In the genomic region with DNA sequence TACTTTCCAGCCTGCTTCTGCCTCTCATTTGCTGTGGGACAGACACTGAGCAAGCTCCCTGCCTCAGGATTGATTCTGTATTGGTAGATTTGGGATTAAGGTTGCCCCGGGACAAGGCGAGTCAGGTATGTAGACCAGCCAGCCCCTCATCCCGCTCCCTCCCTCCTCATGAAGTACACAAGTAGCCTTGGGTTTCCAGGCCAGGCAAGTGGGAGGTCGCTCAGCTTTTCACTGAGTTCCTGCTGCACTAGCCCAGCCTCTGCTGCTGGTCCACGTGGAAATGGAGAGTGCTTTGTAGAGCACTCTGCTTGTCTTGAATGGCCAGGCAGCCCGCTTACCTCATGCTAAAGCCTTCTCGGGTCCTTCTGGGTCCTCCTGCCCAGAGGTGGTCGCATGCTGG, we compare ENCODE assay signal across 13 mouse cellular contexts. TPM values are rescaled to one million over a fixed set of nuclear protein-coding genes. Genes with fewer than 3 reads are reported as not detected.
DNase-seq lines count a peak whose midpoint lies in the region; ATAC-seq and TF ChIP-seq lines count a peak whose summit lies in the region.
"Had no signal": no experiment of that assay in that cellular context is flagged by ENCODE, and none has a peak within 500 bp of the region (broad histone marks: within the 10 kb centered on the region; RNA-seq: fewer than 3 reads in every experiment).

No protein-coding gene starts in this region.

- TF ChIP-seq CTCF in intestine, postnatal 0 days (IDR thresholded peaks at IDR 0.05; ENCODE audit: low read depth): no peak

- intact Hi-C loops in heart, postnatal 10 days (cut with DNase I): no loop called here

- H3K9me3 ChIP-seq in heart, embryonic 15.5 days (replicated peaks): no peaks in the 10 kb centered on the region
- H3K9me3 ChIP-seq in lung, embryonic 15.5 days: no peaks in the 10 kb centered on the region
- no peaks in the 10 kb centered on the region for H3K9me3 ChIP-seq in intestine, postnatal 0 days (ENCODE audit: control insufficient read depth)
- H3K9me3 ChIP-seq: midbrain, embryonic 12.5 days; stomach, embryonic 15.5 days had no signal

- H3K36me3 ChIP-seq in heart, embryonic 15.5 days: peaks cover 6% of the 10 kb centered on the region
- H3K36me3 ChIP-seq in lung, embryonic 15.5 days: no peaks in the 10 kb centered on the region
- H3K36me3 ChIP-seq in intestine, postnatal 0 days (ENCODE audit: control insufficient read depth, insufficient read depth): no peaks in the 10 kb centered on the region; the same call in 1 of the 2 replicates

- H3K4me3 ChIP-seq in heart, embryonic 15.5 days: no peak overlapping the region
- no peak overlapping the region for H3K4me3 ChIP-seq in lung, embryonic 15.5 days
- no peak overlapping the region for H3K4me3 ChIP-seq in intestine, postnatal 0 days (ENCODE audit: low read depth, low read length)
- H3K4me3 ChIP-seq: midbrain, embryonic 12.5 days; stomach, embryonic 15.5 days had no signal

- DNase-seq in heart, postnatal 10 days: no peak
- DNase-seq in lung, postnatal 4 days: no peak
- peak; percentile 58 for DNase-seq in yolk sac, embryonic 10.5 days (ENCODE audit: low spot score)
- DNase-seq in right cerebral cortex, adult 18-20 months: no peak
- DNase-seq: adrenal gland, adult 8-10 months; cerebellum, adult 9-11 months; thymus, postnatal 36 days had no signal

- WGBS in heart, embryonic 15.5 days: 62% methylated on average over 8 of the region's 8 CpGs
- WGBS in lung, embryonic 15.5 days: 60% methylated on average over 8 of the region's 8 CpGs
- WGBS in intestine, postnatal 0 days: 67% methylated on average over 8 of the region's 8 CpGs

- H3K4me2 ChIP-seq in heart, embryonic 15.5 days: no peak overlapping the region
- H3K4me2 ChIP-seq in lung, embryonic 15.5 days: no peak overlapping the region
- peak overlapping the region; percentile 14; the same call in 1 of the 2 replicates for H3K4me2 ChIP-seq in intestine, postnatal 0 days (replicated peaks; ENCODE audit: low read depth)
- H3K4me2 ChIP-seq: midbrain, embryonic 12.5 days; stomach, embryonic 15.5 days had no signal

- no peak for ATAC-seq in heart, embryonic 15.5 days (replicated peaks; ENCODE audit: insufficient number of reproducible peaks, insufficient read depth, low FRiP score, low read depth)
- ATAC-seq in lung, embryonic 15.5 days (ENCODE audit: borderline replicate concordance, extremely low read depth, low FRiP score, low TSS enrichment): no peak
- ATAC-seq in intestine, postnatal 0 days: no peak

- H3K27me3 ChIP-seq in heart, embryonic 15.5 days: no peaks in the 10 kb centered on the region
- H3K27me3 ChIP-seq in lung, embryonic 15.5 days: no peaks in the 10 kb centered on the region
- no peaks in the 10 kb centered on the region for H3K27me3 ChIP-seq in intestine, postnatal 0 days (replicated peaks; ENCODE audit: control insufficient read depth, insufficient read depth, low read length)
- H3K27me3 ChIP-seq: CH12.LX; midbrain, embryonic 12.5 days; stomach, embryonic 15.5 days had no signal

- H3K4me1 ChIP-seq in heart, embryonic 15.5 days (replicated peaks): peaks cover 48% of the 10 kb centered on the region
- 0 out of 2 replicates have a peak, but pooled peaks cover 5% of the 10 kb centered on the region for H3K4me1 ChIP-seq in lung, embryonic 15.5 days
- 0 out of 2 replicates have a peak, but pooled peaks cover 5% of the 10 kb centered on the region for H3K4me1 ChIP-seq in intestine, postnatal 0 days (replicated peaks; ENCODE audit: control insufficient read depth, insufficient read depth, low read length)

- H3K9ac ChIP-seq in heart, embryonic 15.5 days: no peak overlapping the region
- H3K9ac ChIP-seq in lung, embryonic 15.5 days: no peak overlapping the region
- no peak overlapping the region for H3K9ac ChIP-seq in intestine, postnatal 0 days (ENCODE audit: low read depth, low read length)
- H3K9ac ChIP-seq: midbrain, embryonic 12.5 days; stomach, embryonic 15.5 days had no signal

- peak overlapping the region; percentile 46 for H3K27ac ChIP-seq in heart, embryonic 15.5 days
- H3K27ac ChIP-seq in lung, embryonic 15.5 days: 0 out of 2 replicates have a peak overlapping the region, but pooled peaks have one; percentile 4
- H3K27ac ChIP-seq in intestine, postnatal 0 days (ENCODE audit: low read depth, low read length): peak overlapping the region; percentile 28; the same call in 1 of the 2 replicates
- H3K27ac ChIP-seq: midbrain, embryonic 12.5 days; stomach, embryonic 15.5 days had no signal

RNA-seq across cellular contexts. Expression of gene Bend3, which starts 11.4 kb away (rescaled TPM):
- 2.5 and 3.8 TPM in 2 replicates for polyA plus RNA-seq in heart, embryonic 15.5 days (2015; fragmentation: Nextera tagmentation; extraction: Ambion mirVana)
- 10 to 100 TPM in 1 of 2 experiments, 1 to 10 TPM in 1; 8.7 to 11.0 TPM for total RNA-seq in heart, postnatal 10 days (2021)
- 4.0 and 4.3 TPM in 2 replicates for polyA plus RNA-seq in lung, embryonic 15.5 days (2015; fragmentation: Nextera tagmentation; extraction: Ambion mirVana)
- polyA plus RNA-seq in intestine, postnatal 0 days (2015; fragmentation: Nextera tagmentation; extraction: Ambion mirVana): 0.86 and 0.98 TPM in 2 replicates

RNA-seq across cellular contexts. Expression of gene Gm9803, which starts 33.9 kb away (rescaled TPM):
- polyA plus RNA-seq in heart, embryonic 15.5 days (2015; fragmentation: Nextera tagmentation; extraction: Ambion mirVana): 16.0 and 16.5 TPM in 2 replicates
- total RNA-seq in heart, postnatal 10 days (2021): 10 to 100 TPM in 1 of 2 experiments, 1 to 10 TPM in 1; 5.0 to 12.9 TPM
- 10.8 and 15.1 TPM in 2 replicates for polyA plus RNA-seq in lung, embryonic 15.5 days (2015; fragmentation: Nextera tagmentation; extraction: Ambion mirVana)
- 13.2 and 14.8 TPM in 2 replicates for polyA plus RNA-seq in intestine, postnatal 0 days (2015; fragmentation: Nextera tagmentation; extraction: Ambion mirVana)

RNA-seq across cellular contexts. Expression of gene 1700021F05Rik, which starts 50.8 kb away (rescaled TPM):
- 80.8 and 95.5 TPM in 2 replicates for polyA plus RNA-seq in heart, embryonic 15.5 days (2015; fragmentation: Nextera tagmentation; extraction: Ambion mirVana)
- total RNA-seq in heart, postnatal 10 days (2021): 10 to 100 TPM; 91.6 to 94.8 TPM
- polyA plus RNA-seq in lung, embryonic 15.5 days (2015; fragmentation: Nextera tagmentation; extraction: Ambion mirVana): 48.1 and 52.1 TPM in 2 replicates
- polyA plus RNA-seq in intestine, postnatal 0 days (2015; fragmentation: Nextera tagmentation; extraction: Ambion mirVana): 54.7 and 57.3 TPM in 2 replicates
